Comparison of ENCODE assay signal across 21 mouse cellular contexts in the genomic region with DNA sequence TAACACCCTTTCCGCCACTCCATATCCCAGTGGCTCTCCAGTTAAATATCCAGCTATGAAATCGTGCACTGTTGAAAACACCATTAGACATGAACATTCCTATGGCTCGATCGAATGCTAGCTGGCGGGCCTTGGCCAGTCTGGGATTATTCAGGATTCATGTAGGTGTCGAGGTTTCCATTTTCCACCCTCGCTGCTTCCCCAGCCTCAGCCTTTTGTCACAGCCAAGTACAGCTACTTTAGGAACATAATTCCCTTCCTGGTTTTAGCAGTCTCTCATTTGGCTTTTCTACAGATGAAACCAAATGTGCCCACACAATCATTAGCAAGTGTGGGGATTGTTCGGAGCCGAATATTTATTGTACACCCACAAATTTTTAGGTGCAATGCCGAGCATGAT.
A peak's percentile ranks its signal among the peaks of the same experiment; 100 is the strongest.
DNase-seq lines count a peak whose midpoint lies in the region; ATAC-seq and TF ChIP-seq lines count a peak whose summit lies in the region.
"Had no signal": no experiment of that assay in that cellular context is flagged by ENCODE, and none has a peak within 500 bp of the region (broad histone marks: within the 10 kb centered on the region; RNA-seq: fewer than 3 reads in every experiment).

No protein-coding gene starts in this region.

- H3K9ac ChIP-seq in forebrain, postnatal 0 days, result no peak overlapping the region
- H3K9ac ChIP-seq in forebrain, embryonic 14.5 days (ENCODE audit: low read length), result no peak overlapping the region
- H3K9ac ChIP-seq in neural tube, embryonic 13.5 days, result no peak overlapping the region
- H3K9ac ChIP-seq: heart, embryonic 13.5 days; hindbrain, embryonic 12.5 days; limb, embryonic 15.5 days had no signal

- H3K4me1 ChIP-seq in forebrain, postnatal 0 days (ENCODE audit: insufficient read depth), result 0 out of 2 replicates have a peak, but pooled peaks cover 4% of the 10 kb centered on the region
- 0 out of 2 replicates have a peak, but pooled peaks cover 2% of the 10 kb centered on the region for H3K4me1 ChIP-seq in forebrain, embryonic 14.5 days (ENCODE audit: control insufficient read depth, insufficient read depth, low read length)
- peaks cover 55% of the 10 kb centered on the region for H3K4me1 ChIP-seq in neural tube, embryonic 13.5 days (replicated peaks)
- no peaks in the 10 kb centered on the region for H3K4me1 ChIP-seq in lung, adult 2 months (ENCODE audit: control insufficient read depth, insufficient read depth, low read length)
- H3K4me1 ChIP-seq: embryonic facial prominence, embryonic 10.5 days; heart, embryonic 13.5 days; limb, embryonic 15.5 days had no signal

- H3K4me2 ChIP-seq in forebrain, postnatal 0 days (ENCODE audit: low read depth), result no peak overlapping the region
- H3K4me2 ChIP-seq in forebrain, embryonic 14.5 days (ENCODE audit: low read length), result no peak overlapping the region
- H3K4me2 ChIP-seq in neural tube, embryonic 13.5 days, result no peak overlapping the region
- H3K4me2 ChIP-seq: heart, embryonic 13.5 days; hindbrain, embryonic 12.5 days; limb, embryonic 15.5 days had no signal

- H3K9me3 ChIP-seq in forebrain, postnatal 0 days (ENCODE audit: low read length), result no peaks in the 10 kb centered on the region
- no peaks in the 10 kb centered on the region for H3K9me3 ChIP-seq in forebrain, embryonic 14.5 days (replicated peaks; ENCODE audit: control insufficient read depth, low read length)
- H3K9me3 ChIP-seq in neural tube, embryonic 13.5 days, result no peaks in the 10 kb centered on the region
- H3K9me3 ChIP-seq: embryonic facial prominence, embryonic 10.5 days; heart, embryonic 13.5 days; hindbrain, embryonic 12.5 days; limb, embryonic 15.5 days had no signal

- 52% methylated on average over 10 of the region's 10 CpGs for WGBS in forebrain, postnatal 0 days
- 67% methylated on average over 10 of the region's 10 CpGs for WGBS in forebrain, embryonic 14.5 days
- WGBS in neural tube, embryonic 13.5 days, result 74% methylated on average over 10 of the region's 10 CpGs
- WGBS in lung, adult 2 months, result 77% methylated on average over 10 of the region's 10 CpGs

- peak; percentile 35; the same call in 1 of the 2 replicates for ATAC-seq in forebrain, postnatal 0 days
- no peak for ATAC-seq in forebrain, embryonic 14.5 days
- no peak for ATAC-seq in neural tube, embryonic 13.5 days (ENCODE audit: low read depth)

- peak overlapping the region; percentile 69 for H3K27ac ChIP-seq in forebrain, postnatal 0 days (ENCODE audit: low read depth, low read length)
- no peak overlapping the region for H3K27ac ChIP-seq in forebrain, embryonic 14.5 days (ENCODE audit: low read depth, low read length)
- peak overlapping the region; percentile 15; the same call in 1 of the 2 replicates for H3K27ac ChIP-seq in neural tube, embryonic 13.5 days (replicated peaks)
- H3K27ac ChIP-seq: embryonic facial prominence, embryonic 10.5 days; heart, embryonic 13.5 days; hindbrain, embryonic 12.5 days; limb, embryonic 15.5 days had no signal

- no peak for TF ChIP-seq POLR2A in lung, adult 2 months (IDR thresholded peaks at IDR 0.05; ENCODE audit: borderline replicate concordance, extremely low read depth, low read depth, low read length)

- DNase-seq in forebrain, postnatal 0 days, result no peak
- DNase-seq in forebrain, embryonic 14.5 days (ENCODE audit: low spot score), result no peak
- DNase-seq in neural tube, embryonic 10.5 days (ENCODE audit: extremely low spot score, low spot score), result no peak
- peak; percentile 20 to 32 for DNase-seq in layer of hippocampus, postnatal 25 days (ENCODE audit: extremely low spot score in 1 of 2, low spot score in 1 of 2)
- peak; percentile 51 for DNase-seq in right cerebral cortex, postnatal 25 days
- DNase-seq in lung, adult 2 months, result no peak
- DNase-seq in thymus, postnatal 14 days, result no peak
- DNase-seq: adrenal gland, postnatal 25 days; cerebellum, postnatal 14 days; kidney, adult 18-20 months; kidney, postnatal 36 days; lung, adult 18-20 months; lung, postnatal 4 days; midbrain, embryonic 14.5 days had no signal

- no peak for TF ChIP-seq CTCF in forebrain, postnatal 0 days (IDR thresholded peaks at IDR 0.05; ENCODE audit: low read depth)
- no peak for TF ChIP-seq CTCF in lung, adult 2 months (IDR thresholded peaks at IDR 0.05; ENCODE audit: insufficient read depth, low read length)

- H3K4me3 ChIP-seq in forebrain, postnatal 0 days (ENCODE audit: low read depth, low read length), result no peak overlapping the region
- H3K4me3 ChIP-seq in forebrain, embryonic 14.5 days (ENCODE audit: low read depth, low read length), result no peak overlapping the region
- no peak overlapping the region for H3K4me3 ChIP-seq in neural tube, embryonic 13.5 days
- H3K4me3 ChIP-seq in lung, adult 2 months (replicated peaks; ENCODE audit: extremely low read depth, low read depth, low read length), result no peak overlapping the region
- H3K4me3 ChIP-seq: embryonic facial prominence, embryonic 10.5 days; erythroblast, embryonic 14.5 days; heart, embryonic 13.5 days; hindbrain, embryonic 12.5 days; limb, embryonic 15.5 days had no signal

- no peaks in the 10 kb centered on the region for H3K36me3 ChIP-seq in forebrain, postnatal 0 days (ENCODE audit: insufficient read depth)
- H3K36me3 ChIP-seq in forebrain, embryonic 14.5 days (ENCODE audit: control insufficient read depth, insufficient read depth, low read length), result no peaks in the 10 kb centered on the region
- H3K36me3 ChIP-seq in neural tube, embryonic 13.5 days, result no peaks in the 10 kb centered on the region
- H3K36me3 ChIP-seq: embryonic facial prominence, embryonic 10.5 days; heart, embryonic 13.5 days; hindbrain, embryonic 12.5 days; limb, embryonic 15.5 days had no signal

- no peaks in the 10 kb centered on the region for H3K27me3 ChIP-seq in forebrain, postnatal 0 days (ENCODE audit: insufficient read depth, low read length)
- H3K27me3 ChIP-seq in forebrain, embryonic 14.5 days (replicated peaks; ENCODE audit: control insufficient read depth, insufficient read depth, low read length), result no peaks in the 10 kb centered on the region
- H3K27me3 ChIP-seq in neural tube, embryonic 13.5 days, result no peaks in the 10 kb centered on the region
- H3K27me3 ChIP-seq: CH12.LX; heart, embryonic 13.5 days; hindbrain, embryonic 12.5 days; limb, embryonic 15.5 days had no signal

Comparison
In these comparisons a context has a peak if more than half of its experiments do, and no peak if none do; other contexts are left out.
1. DNase-seq: peak in layer of hippocampus, postnatal 25 days (2 of 2) and right cerebral cortex, postnatal 25 days (single experiment); none in forebrain, postnatal 0 days (single experiment), forebrain, embryonic 14.5 days (single experiment), neural tube, embryonic 10.5 days (single experiment), lung, adult 2 months (single experiment) and thymus, postnatal 14 days (single experiment).